Mouse (Mus musculus) lung, postnatal 0 days (tissue): ENCODE results near the gene 4930430A15Rik.

Experiments
- CTCF ChIP-seq: IDR thresholded peaks from 2 replicates; pipeline ENCODE4 v1.5.1; 2016; ENCODE audit warnings: antibody characterized with exemption, mild to moderate bottlenecking
- EP300 ChIP-seq: IDR thresholded peaks from 2 replicates; pipeline ENCODE4 v1.6.1; 2016; ENCODE audit warnings: antibody characterized with exemption, mild to moderate bottlenecking, control low read depth

DNA sequence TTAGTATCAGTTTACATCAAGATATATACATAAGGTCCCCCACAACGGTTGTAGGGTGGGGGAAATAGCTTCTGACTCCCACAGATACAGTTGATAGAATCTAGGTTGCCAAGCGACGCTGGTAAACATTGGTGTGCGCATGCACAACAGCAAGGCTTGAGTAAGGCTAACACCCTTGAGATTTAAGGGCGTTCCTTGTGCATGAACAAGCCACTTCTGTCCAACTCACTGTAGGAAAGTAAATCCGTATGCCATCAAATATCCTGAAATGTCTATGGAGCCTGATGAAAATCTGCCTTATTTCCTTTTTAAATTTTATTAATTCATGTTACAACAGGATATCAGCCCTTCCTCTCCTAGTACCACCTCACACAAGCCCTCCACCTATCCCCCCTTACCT lies at the start of gene 4930430A15Rik:
- TF ChIP-seq EP300: no peak
- TF ChIP-seq CTCF: no peak
